Mouse (Mus musculus) MEL (cell line): ENCODE measurements at regions not wholly inside any gene's neighbourhood (a gene's known extent, or its start where the extent isn't known, plus 50 kb on each side); places are given as distances from the start of the nearest gene placed in this dataset.

Experiments
- DNase-seq: peaks from one replicate; pipeline ENCODE4 v3.0.0; 2011; ENCODE audit warnings: low read depth, low spot score
- H3K27ac ChIP-seq: 2 replicates; pipeline ENCODE4 v1.5.1; 2012; ENCODE audit warnings: low read depth, mild to moderate bottlenecking, control low read depth, low read length, moderate library complexity; ENCODE audit not compliant: control insufficient read depth
- H3K27me3 ChIP-seq, 2 experiments: fragments of 150-350 bp in 1 of 2; sonication (generic) in 1 of 2; 2 replicates each; pipeline ENCODE4 v1.6.1; 2012; ENCODE audit warnings: low read length in 2 of 2, mild to moderate bottlenecking in 2 of 2, improper control_type of control experiment in 1 of 2, moderate library complexity in 1 of 2; ENCODE audit not compliant: insufficient read depth in 2 of 2, control insufficient read depth in 1 of 2
- H3K36me3 ChIP-seq, 2 experiments: 2 replicates each; pipeline ENCODE4 v1.6.1; 2012 to 2014; ENCODE audit warnings: low read length in 2 of 2, improper control_type of control experiment in 1 of 2, inconsistent platforms in 1 of 2, mild to moderate bottlenecking in 1 of 2; ENCODE audit not compliant: insufficient read depth in 2 of 2, control insufficient read depth in 1 of 2
- H3K4me1 ChIP-seq, 2 experiments: fragments of 150-350 bp in 1 of 2; sonication (generic) in 1 of 2; 2 replicates each; pipeline ENCODE4 v1.6.1; 2012; ENCODE audit warnings: low read length in 2 of 2, improper control_type of control experiment in 1 of 2, mild to moderate bottlenecking in 1 of 2; ENCODE audit not compliant: insufficient read depth in 2 of 2, control insufficient read depth in 1 of 2
- H3K4me3 ChIP-seq, 2 experiments: fragments of 150-350 bp in 1 of 2; sonication (generic) in 1 of 2; 2 replicates each; pipeline ENCODE4 v1.5.1; 2012; ENCODE audit warnings: low read depth in 2 of 2, low read length in 2 of 2, mild to moderate bottlenecking in 2 of 2, moderate library complexity in 2 of 2, control low read depth in 1 of 2, improper control_type of control experiment in 1 of 2; ENCODE audit not compliant: control insufficient read depth in 1 of 2, insufficient read depth in 1 of 2
- H3K79me2 ChIP-seq: 2 replicates; pipeline ENCODE4 v1.6.1; 2012; ENCODE audit warnings: mild to moderate bottlenecking, low read length, moderate library complexity; ENCODE audit not compliant: control insufficient read depth, poor library complexity, insufficient read depth
- H3K9ac ChIP-seq: 2 replicates; pipeline ENCODE4 v1.6.1; 2012; ENCODE audit warnings: low read depth, mild to moderate bottlenecking, control low read depth, low read length, moderate library complexity; ENCODE audit not compliant: control insufficient read depth, poor library complexity, severe bottlenecking
- H3K9me3 ChIP-seq: fragments of 150-350 bp; sonication (generic); replicated peaks from 2 replicates; pipeline ENCODE4 v1.6.1; 2012; ENCODE audit warnings: mild to moderate bottlenecking, low read length, improper control_type of control experiment, moderate library complexity; ENCODE audit not compliant: insufficient read depth
- CHD2 ChIP-seq: IDR thresholded peaks from 2 replicates; pipeline ENCODE4 v1.6.1; 2011; ENCODE audit warnings: low read length, improper control_type of control experiment
- EP300 ChIP-seq, 2 experiments: IDR thresholded peaks; 2 replicates each; pipeline ENCODE4 v1.6.1; 2011; ENCODE audit warnings: improper control_type of control experiment in 2 of 2, low read length in 2 of 2, low read depth in 1 of 2, mild to moderate bottlenecking in 1 of 2
- GABPA ChIP-seq: IDR thresholded peaks from 2 replicates; pipeline ENCODE4 v1.6.1; 2012; ENCODE audit warnings: low read depth, mild to moderate bottlenecking, inconsistent platforms, low read length, improper control_type of control experiment, moderate library complexity
- HCFC1 ChIP-seq: IDR thresholded peaks from 2 replicates; pipeline ENCODE4 v1.6.1; 2012; ENCODE audit warnings: low read depth, mild to moderate bottlenecking, inconsistent platforms, low read length, improper control_type of control experiment, moderate library complexity
- JUND ChIP-seq: IDR thresholded peaks from 2 replicates; pipeline ENCODE4 v1.6.1; 2011; ENCODE audit warnings: low read depth, mild to moderate bottlenecking, improper control_type of control experiment, low read length
- MXI1 ChIP-seq: IDR thresholded peaks from 2 replicates; pipeline ENCODE4 v1.6.1; 2011; ENCODE audit warnings: mild to moderate bottlenecking, low read depth, low read length, improper control_type of control experiment
- MYB ChIP-seq: IDR thresholded peaks from 2 replicates; pipeline ENCODE4 v1.6.1; 2011; ENCODE audit warnings: mild to moderate bottlenecking, low read depth, low read length, improper control_type of control experiment
- MYC ChIP-seq: IDR thresholded peaks from 2 replicates; pipeline ENCODE4 v1.6.1; 2011; ENCODE audit warnings: low read depth, mild to moderate bottlenecking, low read length, improper control_type of control experiment, moderate library complexity
- NRF1 ChIP-seq: IDR thresholded peaks from 2 replicates; pipeline ENCODE4 v1.6.1; 2014; ENCODE audit warnings: low read depth, mild to moderate bottlenecking, inconsistent platforms, low read length, improper control_type of control experiment, moderate library complexity; ENCODE audit not compliant: poor library complexity, insufficient read depth, severe bottlenecking
- POLR2AphosphoS2 ChIP-seq: IDR thresholded peaks from 2 replicates; pipeline ENCODE4 v1.6.1; 2011; ENCODE audit warnings: low read length, improper control_type of control experiment
- RAD21 ChIP-seq: IDR thresholded peaks from 2 replicates; pipeline ENCODE4 v1.6.1; 2011; ENCODE audit warnings: mild to moderate bottlenecking, low read depth, low read length, improper control_type of control experiment
- RCOR1 ChIP-seq: IDR thresholded peaks from 2 replicates; pipeline ENCODE4 v1.6.1; 2012; ENCODE audit warnings: low read depth, mild to moderate bottlenecking, inconsistent platforms, low read length, improper control_type of control experiment
- SIN3A ChIP-seq: IDR thresholded peaks from 2 replicates; pipeline ENCODE4 v1.6.1; 2012; ENCODE audit warnings: low read length, improper control_type of control experiment, inconsistent platforms
- SMC3 ChIP-seq: IDR thresholded peaks from 2 replicates; pipeline ENCODE4 v1.6.1; 2011; ENCODE audit warnings: low read depth, low read length, improper control_type of control experiment
- TBP ChIP-seq: IDR thresholded peaks from 2 replicates; pipeline ENCODE4 v1.8.0; 2011; ENCODE audit warnings: low read depth, low read length, improper control_type of control experiment
- USF1 ChIP-seq: IDR thresholded peaks from 2 replicates; pipeline ENCODE4 v1.6.1; 2014; ENCODE audit warnings: low read depth, mild to moderate bottlenecking, inconsistent platforms, low read length, improper control_type of control experiment, moderate library complexity
- USF2 ChIP-seq, 2 experiments: IDR thresholded peaks; 2 replicates each; pipeline ENCODE4 v1.6.1; 2011 to 2012; ENCODE audit warnings: improper control_type of control experiment in 2 of 2, low read length in 2 of 2, borderline replicate concordance in 1 of 2, inconsistent platforms in 1 of 2, low read depth in 1 of 2, mild to moderate bottlenecking in 1 of 2; ENCODE audit not compliant: insufficient read depth in 1 of 2
- ZC3H11A ChIP-seq: IDR thresholded peaks from 2 replicates; pipeline ENCODE4 v1.6.1; 2012; ENCODE audit warnings: low read depth, mild to moderate bottlenecking, inconsistent platforms, low read length, improper control_type of control experiment
- ZMIZ1 ChIP-seq: IDR thresholded peaks from 2 replicates; pipeline ENCODE4 v1.6.1; 2012; ENCODE audit warnings: low read depth, mild to moderate bottlenecking, inconsistent platforms, low read length, improper control_type of control experiment, moderate library complexity
- ZNF384 ChIP-seq: IDR thresholded peaks from 2 replicates; pipeline ENCODE4 v1.6.1; 2012; ENCODE audit warnings: low read depth, mild to moderate bottlenecking, inconsistent platforms, low read length, improper control_type of control experiment

- H3K4me1 ChIP-seq = peaks cover 0 to 6% of the 10 kb centered on the region in 2 experiments; a peak in 2 of 4 replicates
- H3K27me3 ChIP-seq = no peaks in the 10 kb centered on the region
- H3K79me2 ChIP-seq = no peaks in the 10 kb centered on the region
- no peak overlapping the region for H3K4me3 ChIP-seq
- DNase-seq = no peak
- H3K27ac ChIP-seq = no peak overlapping the region
- no peak overlapping the region for H3K9ac ChIP-seq
- H3K9me3 ChIP-seq = no peaks in the 10 kb centered on the region
- H3K36me3 ChIP-seq = peaks cover 0 to 5% of the 10 kb centered on the region in 2 experiments; a peak in 2 of 4 replicates
- no peak for TF ChIP-seq GABPA
- no peak for TF ChIP-seq ZMIZ1
- TF ChIP-seq MXI1 = no peak
- no peak for TF ChIP-seq CHD2
- TF ChIP-seq RCOR1 = no peak
- no peak for TF ChIP-seq ZC3H11A
- TF ChIP-seq MYB = no peak
- no peak for TF ChIP-seq MYC
- TF ChIP-seq SMC3 = no peak
- no peak for TF ChIP-seq ZNF384
- TF ChIP-seq EP300 (IDR thresholded peaks at IDR 0.05; ENCODE audit: low read depth in 1 of 2, low read length in 2 of 2) = no peak
Observed at GRCm38 (mm10) chr3:134104625-134105024, 131.7 kb upstream of the Cxxc4 start.

GRCm38 (mm10) chr3:134105112-134105511 is 131.2 kb upstream of the Cxxc4 start:
- no peak for DNase-seq
- Histone ChIP-seq H3K79me2 (no peaks in the 10 kb centered on the region), H3K4me1 (peaks cover 0 to 2% of the 10 kb centered on the region in 2 experiments; a peak in 2 of 4 replicates), H3K9me3 (no peaks in the 10 kb centered on the region), H3K4me3 (no peak overlapping the region), H3K9ac (no peak overlapping the region), H3K27me3 (no peaks in the 10 kb centered on the region), H3K36me3 (peaks cover 0 to under 1% of the 10 kb centered on the region in 2 experiments; a peak in 2 of 4 replicates), H3K27ac (no peak overlapping the region)
- TF ChIP-seq USF1 (no peak), TBP (no peak), SIN3A (no peak), ZMIZ1 (no peak), NRF1 (no peak), POLR2AphosphoS2 (no peak), JUND (no peak), SMC3 (no peak), RAD21 (no peak), MXI1 (no peak), USF2 (IDR thresholded peaks at IDR 0.05; ENCODE audit: borderline replicate concordance in 1 of 2, insufficient read depth in 1 of 2, low read depth in 1 of 2, low read length in 2 of 2) (no peak), HCFC1 (no peak)
